Mouse (Mus musculus) colon, adult 2 months (tissue): ENCODE results near the gene Clrn1. TPM values are rescaled to one million over a fixed set of nuclear protein-coding genes. Genes with fewer than 3 reads are reported as not detected.

Source experiments
- polyA plus RNA-seq: library from polyadenylated mRNA; depleted of rRNA; stranded (reverse); fragments of >200 nt; gene quantifications from 2 replicates; pipeline ENCODE4 v1.2.3, GENCODE M21; 2012; rRNA removed

Clrn1 gene
- not detected in 2 replicates for polyA plus RNA-seq

GRCm38 (mm10) chr3:58884801-58885573, at the start of gene Clrn1:
Gene Clrn1, minus strand, starts transcription at chr3:58885340.

GRCm38 (mm10) chr3:58822211-58822610, 62.9 kb downstream of the Clrn1 start, which contains the start of gene Mindy4b-ps:
Gene Mindy4b-ps, minus strand, starts transcription at chr3:58822311.

Other genes with a start within 250 kb of the Clrn1 start
- gene Erich6, start 248.1 kb downstream of the Clrn1 start, polyA plus RNA-seq: not detected in 2 replicates
- gene Siah2, start 192.9 kb downstream of the Clrn1 start, polyA plus RNA-seq: 23.8 and 24.3 TPM in 2 replicates
- gene Mindy4b-ps, start 63.0 kb downstream of the Clrn1 start, polyA plus RNA-seq: not detected in 2 replicates
- 1.5 and 1.6 TPM in 2 replicates for gene Med12l, start 120.5 kb upstream of the Clrn1 start, polyA plus RNA-seq
- 0.38 and 0.48 TPM in 2 replicates for gene Gpr171, start 216.5 kb upstream of the Clrn1 start, polyA plus RNA-seq